In the genomic region with DNA sequence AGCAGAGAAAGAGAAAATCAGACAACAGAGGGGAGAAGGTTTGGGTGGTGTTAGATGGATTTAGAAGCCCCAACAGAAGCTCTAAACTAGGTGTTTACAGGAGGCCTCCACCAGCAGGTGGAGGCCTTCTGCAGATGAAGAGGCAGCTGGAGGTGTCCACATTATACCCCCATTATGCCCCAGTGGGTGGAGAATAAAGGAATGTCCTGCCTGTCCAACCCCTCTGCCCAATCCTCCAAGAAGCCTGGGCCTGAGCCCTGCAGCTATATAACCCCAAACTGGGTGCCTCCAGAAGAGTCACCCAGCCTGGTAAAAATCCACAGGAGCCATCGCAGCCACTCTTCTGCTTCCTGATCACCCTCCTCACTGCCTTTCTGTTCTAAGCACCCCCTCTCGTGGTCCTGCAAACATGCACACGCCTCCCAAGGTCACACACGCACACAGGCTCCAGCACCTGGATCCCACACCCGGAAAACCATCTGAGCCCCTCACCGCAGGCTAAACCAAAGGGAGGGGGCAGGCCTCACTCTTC, we compare ENCODE assay signal across 9 mouse cellular contexts. TPM values are rescaled to one million over a fixed set of nuclear protein-coding genes. Genes with fewer than 3 reads are reported as not detected.
DNase-seq lines count a peak whose midpoint lies in the region; ATAC-seq lines count a peak whose summit lies in the region.
"Had no signal": no experiment of that assay in that cellular context is flagged by ENCODE, and none has a peak within 500 bp of the region (broad histone marks: within the 10 kb centered on the region; RNA-seq: fewer than 3 reads in every experiment).

No protein-coding gene starts in this region.

- no peak overlapping the region for H3K27ac ChIP-seq in neural tube, embryonic 11.5 days (ENCODE audit: low read depth, low read length)
- no peak overlapping the region for H3K27ac ChIP-seq in embryonic facial prominence, embryonic 13.5 days
- H3K27ac ChIP-seq in intestine, embryonic 16.5 days (ENCODE audit: low read length), result no peak overlapping the region
- H3K27ac ChIP-seq in stomach, embryonic 16.5 days (ENCODE audit: low read length), result no peak overlapping the region

- peak overlapping the region; percentile 66 for H3K4me3 ChIP-seq in neural tube, embryonic 11.5 days (ENCODE audit: low read depth, low read length)
- H3K4me3 ChIP-seq in embryonic facial prominence, embryonic 13.5 days, result peak overlapping the region; percentile 62
- H3K4me3 ChIP-seq in intestine, embryonic 16.5 days (ENCODE audit: low read length), result no peak overlapping the region
- no peak overlapping the region for H3K4me3 ChIP-seq in stomach, embryonic 16.5 days (replicated peaks; ENCODE audit: low read length)

- H3K27me3 ChIP-seq in neural tube, embryonic 11.5 days (ENCODE audit: control insufficient read depth, insufficient read depth, low read length), result no peaks in the 10 kb centered on the region
- peaks cover 50% of the 10 kb centered on the region for H3K27me3 ChIP-seq in embryonic facial prominence, embryonic 13.5 days
- 0 out of 2 replicates have a peak, but pooled peaks cover 7% of the 10 kb centered on the region for H3K27me3 ChIP-seq in intestine, embryonic 16.5 days (replicated peaks; ENCODE audit: control insufficient read depth, insufficient read depth, low read length)
- peaks cover 8% of the 10 kb centered on the region; the same call in 1 of the 2 replicates for H3K27me3 ChIP-seq in stomach, embryonic 16.5 days (ENCODE audit: control insufficient read depth, insufficient read depth, low read length)

- no peak for ATAC-seq in neural tube, embryonic 11.5 days (ENCODE audit: insufficient read depth, low FRiP score, low TSS enrichment)
- ATAC-seq in embryonic facial prominence, embryonic 13.5 days (ENCODE audit: insufficient number of reproducible peaks, insufficient read depth, low FRiP score, low TSS enrichment, low read depth), result no peak
- no peak for ATAC-seq in intestine, embryonic 16.5 days
- ATAC-seq in stomach, embryonic 16.5 days (ENCODE audit: insufficient read depth, low FRiP score), result no peak
- ATAC-seq: lung, postnatal 0 days had no signal

- DNase-seq in neural tube, embryonic 11.5 days (ENCODE audit: low spot score), result no peak
- no peak for DNase-seq in neural tube, embryonic 10.5 days (ENCODE audit: extremely low spot score, low spot score)
- DNase-seq in left cerebral cortex, postnatal 4 days, result no peak
- no peak for DNase-seq in lung, postnatal 25 days (ENCODE audit: low spot score)

- intact Hi-C loops in left cerebral cortex, postnatal 4 days (cut with DNase I), result no loop called here

- H3K4me1 ChIP-seq in neural tube, embryonic 11.5 days (ENCODE audit: control insufficient read depth, insufficient read depth, low read length), result 0 out of 2 replicates have a peak, but pooled peaks cover 2% of the 10 kb centered on the region
- peaks cover 15% of the 10 kb centered on the region for H3K4me1 ChIP-seq in embryonic facial prominence, embryonic 13.5 days
- H3K4me1 ChIP-seq in intestine, embryonic 16.5 days (ENCODE audit: control insufficient read depth, insufficient read depth, low read length), result peaks cover 5% of the 10 kb centered on the region; the same call in 1 of the 2 replicates
- H3K4me1 ChIP-seq in stomach, embryonic 16.5 days (ENCODE audit: control insufficient read depth, insufficient read depth, low read length), result no peaks in the 10 kb centered on the region; the same call in 1 of the 2 replicates

- no peak overlapping the region for H3K9ac ChIP-seq in neural tube, embryonic 11.5 days (ENCODE audit: low read length)
- 0 out of 2 replicates have a peak overlapping the region, but pooled peaks have one; percentile 21 for H3K9ac ChIP-seq in embryonic facial prominence, embryonic 13.5 days
- H3K9ac ChIP-seq in intestine, embryonic 16.5 days (ENCODE audit: low read depth, low read length), result no peak overlapping the region
- no peak overlapping the region for H3K9ac ChIP-seq in stomach, embryonic 16.5 days (ENCODE audit: low read length)

- 18% methylated on average over 6 of the region's 6 CpGs for WGBS in neural tube, embryonic 11.5 days
- 6% methylated on average over 6 of the region's 6 CpGs for WGBS in embryonic facial prominence, embryonic 13.5 days
- 21% methylated on average over 6 of the region's 6 CpGs for WGBS in intestine, embryonic 16.5 days
- 18% methylated on average over 6 of the region's 6 CpGs for WGBS in stomach, embryonic 16.5 days

- peak overlapping the region; percentile 90 for H3K4me2 ChIP-seq in neural tube, embryonic 11.5 days (ENCODE audit: low read depth)
- H3K4me2 ChIP-seq in embryonic facial prominence, embryonic 13.5 days, result peak overlapping the region; percentile 97
- H3K4me2 ChIP-seq in intestine, embryonic 16.5 days (ENCODE audit: low read depth, low read length), result peak overlapping the region; percentile 97; the same call in 1 of the 2 replicates
- H3K4me2 ChIP-seq in stomach, embryonic 16.5 days (ENCODE audit: low read depth, low read length), result peak overlapping the region; percentile 91

- no peaks in the 10 kb centered on the region for H3K9me3 ChIP-seq in neural tube, embryonic 11.5 days (ENCODE audit: control insufficient read depth, low read length)
- H3K9me3 ChIP-seq in embryonic facial prominence, embryonic 13.5 days, result no peaks in the 10 kb centered on the region
- no peaks in the 10 kb centered on the region for H3K9me3 ChIP-seq in intestine, embryonic 16.5 days (ENCODE audit: control insufficient read depth, low read length)
- H3K9me3 ChIP-seq in stomach, embryonic 16.5 days (replicated peaks; ENCODE audit: control insufficient read depth, low read length), result no peaks in the 10 kb centered on the region

- no peaks in the 10 kb centered on the region for H3K36me3 ChIP-seq in neural tube, embryonic 11.5 days (ENCODE audit: control insufficient read depth, insufficient read depth, low read length)
- no peaks in the 10 kb centered on the region for H3K36me3 ChIP-seq in embryonic facial prominence, embryonic 13.5 days
- H3K36me3 ChIP-seq in intestine, embryonic 16.5 days (ENCODE audit: control insufficient read depth, insufficient read depth, low read length), result no peaks in the 10 kb centered on the region
- H3K36me3 ChIP-seq in stomach, embryonic 16.5 days (ENCODE audit: control insufficient read depth, insufficient read depth, low read length), result no peaks in the 10 kb centered on the region

RNA-seq across cellular contexts. Expression of gene Fbxo41, which starts 1.2 kb away (rescaled TPM):
- 0.78 and 1.1 TPM in 2 replicates for polyA plus RNA-seq in neural tube, embryonic 11.5 days (2014; fragmentation: Nextera tagmentation; extraction: Ambion mirVana)
- 0.36 and 0.42 TPM in 2 replicates for polyA plus RNA-seq in embryonic facial prominence, embryonic 13.5 days (2015; fragmentation: Nextera tagmentation; extraction: Ambion mirVana)
- polyA plus RNA-seq in intestine, embryonic 16.5 days (2015; fragmentation: Nextera tagmentation; extraction: Ambion mirVana), result 0.12 and 0.16 TPM in 2 replicates
- 0.17 and 0.22 TPM in 2 replicates for polyA plus RNA-seq in stomach, embryonic 16.5 days (2015; fragmentation: Nextera tagmentation; extraction: Ambion mirVana)
- total RNA-seq in left cerebral cortex, postnatal 4 days (2021), result 10 to 100 TPM; 88.6 to 89.6 TPM
- total RNA-seq: hematopoietic stem cell, adult 5-6 weeks had no signal
- polyA plus RNA-seq: lung, postnatal 0 days had no signal

RNA-seq across cellular contexts. Expression of gene Egr4, which starts 11.8 kb away (rescaled TPM):
- polyA plus RNA-seq in neural tube, embryonic 11.5 days (2014; fragmentation: Nextera tagmentation; extraction: Ambion mirVana), result not detected in 2 replicates
- polyA plus RNA-seq in embryonic facial prominence, embryonic 13.5 days (2015; fragmentation: Nextera tagmentation; extraction: Ambion mirVana), result not detected in 2 replicates
- not detected in 2 replicates for polyA plus RNA-seq in intestine, embryonic 16.5 days (2015; fragmentation: Nextera tagmentation; extraction: Ambion mirVana)
- polyA plus RNA-seq in stomach, embryonic 16.5 days (2015; fragmentation: Nextera tagmentation; extraction: Ambion mirVana), result not detected in 2 replicates
- total RNA-seq in left cerebral cortex, postnatal 4 days (2021), result 1 to 10 TPM; 4.7 to 6.0 TPM
- polyA plus RNA-seq: lung, postnatal 0 days had no signal

RNA-seq across cellular contexts. Expression of gene Pradc1, which starts 49.9 kb away (rescaled TPM):
- 26.8 and 28.0 TPM in 2 replicates for polyA plus RNA-seq in neural tube, embryonic 11.5 days (2014; fragmentation: Nextera tagmentation; extraction: Ambion mirVana)
- polyA plus RNA-seq in embryonic facial prominence, embryonic 13.5 days (2015; fragmentation: Nextera tagmentation; extraction: Ambion mirVana), result 31.7 and 34.9 TPM in 2 replicates
- polyA plus RNA-seq in intestine, embryonic 16.5 days (2015; fragmentation: Nextera tagmentation; extraction: Ambion mirVana), result 39.4 and 41.2 TPM in 2 replicates
- polyA plus RNA-seq in stomach, embryonic 16.5 days (2015; fragmentation: Nextera tagmentation; extraction: Ambion mirVana), result 39.1 and 39.4 TPM in 2 replicates
- 10 to 100 TPM; 14.4 to 17.8 TPM for total RNA-seq in left cerebral cortex, postnatal 4 days (2021)

RNA-seq across cellular contexts. Expression of gene Cct7, which starts 50.3 kb away (rescaled TPM):
- 712 and 739 TPM in 2 replicates for polyA plus RNA-seq in neural tube, embryonic 11.5 days (2014; fragmentation: Nextera tagmentation; extraction: Ambion mirVana)
- 452 and 471 TPM in 2 replicates for polyA plus RNA-seq in embryonic facial prominence, embryonic 13.5 days (2015; fragmentation: Nextera tagmentation; extraction: Ambion mirVana)
- polyA plus RNA-seq in intestine, embryonic 16.5 days (2015; fragmentation: Nextera tagmentation; extraction: Ambion mirVana), result 417 and 458 TPM in 2 replicates
- polyA plus RNA-seq in stomach, embryonic 16.5 days (2015; fragmentation: Nextera tagmentation; extraction: Ambion mirVana), result 415 and 427 TPM in 2 replicates
- total RNA-seq in left cerebral cortex, postnatal 4 days (2021), result 100 to 1,000 TPM; 310 to 311 TPM

Comparison
In these comparisons a context has a peak if more than half of its experiments do, and no peak if none do; other contexts are left out.
1. H3K4me3 ChIP-seq: peak in neural tube, embryonic 11.5 days (single experiment) and embryonic facial prominence, embryonic 13.5 days (single experiment); none in intestine, embryonic 16.5 days (single experiment) and stomach, embryonic 16.5 days (single experiment).
2. Peak in every context shown above with its lines, with median percentiles within 50 percentile points of each other: H3K4me2 ChIP-seq.